ENCODE assay signal across 9 mouse cellular contexts in genomic region chr16:46497686-46498420, GRCm38 (mm10). TPM values are rescaled to one million over a fixed set of nuclear protein-coding genes. Genes with fewer than 3 reads are reported as not detected.
A peak's percentile ranks its signal among the peaks of the same experiment; 100 is the strongest.
DNase-seq lines count a peak whose midpoint lies in the region; ATAC-seq and TF ChIP-seq lines count a peak whose summit lies in the region.
"Had no signal": no experiment of that assay in that cellular context is flagged by ENCODE, and none has a peak within 500 bp of the region (broad histone marks: within the 10 kb centered on the region; RNA-seq: fewer than 3 reads in every experiment).

No protein-coding gene starts in this region.

- H3K9ac ChIP-seq in forebrain, embryonic 15.5 days (replicated peaks): peak overlapping the region; percentile 93
- peak overlapping the region; percentile 84 for H3K9ac ChIP-seq in hindbrain, embryonic 14.5 days
- H3K9ac ChIP-seq in midbrain, postnatal 0 days (replicated peaks; ENCODE audit: low read length, poor library complexity, severe bottlenecking): peak overlapping the region; percentile 67

- no peaks in the 10 kb centered on the region for H3K27me3 ChIP-seq in forebrain, embryonic 15.5 days
- no peaks in the 10 kb centered on the region for H3K27me3 ChIP-seq in hindbrain, embryonic 14.5 days (ENCODE audit: control insufficient read depth, insufficient read depth, low read length)
- H3K27me3 ChIP-seq in midbrain, postnatal 0 days (ENCODE audit: insufficient read depth, low read length): no peaks in the 10 kb centered on the region

- WGBS in forebrain, embryonic 15.5 days: under 1% methylated on average over 32 of the region's 32 CpGs
- under 1% methylated on average over 32 of the region's 32 CpGs for WGBS in hindbrain, embryonic 14.5 days
- under 1% methylated on average over 32 of the region's 32 CpGs for WGBS in midbrain, postnatal 0 days

- no peaks in the 10 kb centered on the region for H3K4me1 ChIP-seq in brown adipose tissue, adult 24 weeks (ENCODE audit: control insufficient read depth, insufficient read depth, insufficient read length, low read length)
- peaks cover 32% of the 10 kb centered on the region for H3K4me1 ChIP-seq in forebrain, embryonic 15.5 days
- H3K4me1 ChIP-seq in hindbrain, embryonic 14.5 days (replicated peaks; ENCODE audit: control insufficient read depth, insufficient read depth, low read length): peaks cover 19% of the 10 kb centered on the region
- no peaks in the 10 kb centered on the region for H3K4me1 ChIP-seq in midbrain, postnatal 0 days (ENCODE audit: insufficient read depth, low read length)

- no peak for ATAC-seq in forebrain, embryonic 15.5 days (replicated peaks)
- no peak; the same call in 1 of the 2 replicates for ATAC-seq in hindbrain, embryonic 14.5 days (ENCODE audit: low FRiP score)
- ATAC-seq in midbrain, postnatal 0 days (ENCODE audit: low FRiP score): no peak
- ATAC-seq in monocyte, adult 5-6 weeks (replicated peaks; ENCODE audit: insufficient number of reproducible peaks, low FRiP score, low TSS enrichment, poor library complexity, severe bottlenecking): no peak

- DNase-seq in heart, adult 11 months: peak; percentile 89
- DNase-seq in heart, postnatal 25 days (ENCODE audit: low spot score): no peak
- peak; percentile 63 for DNase-seq in hindbrain, embryonic 14.5 days (ENCODE audit: low spot score)
- peak; percentile 41 to 85 for DNase-seq in left cerebral cortex, postnatal 25 days (ENCODE audit: low spot score in 2 of 2)
- peak; percentile 39 for DNase-seq in midbrain, postnatal 0 days (ENCODE audit: low spot score)

- intact Hi-C loops in heart, postnatal 25 days (cut with DNase I): no loop called here
- intact Hi-C loops in left cerebral cortex, postnatal 25 days (cut with DNase I): loop anchor here (5.0 kb wide), 2 partner anchors 84 to 469 kb away; no protein-coding TSS in a partner anchor

- no peak overlapping the region for H3K27ac ChIP-seq in brown adipose tissue, adult 24 weeks (replicated peaks; ENCODE audit: low read depth, low read length)
- H3K27ac ChIP-seq in forebrain, embryonic 15.5 days (replicated peaks): peak overlapping the region; percentile 89
- H3K27ac ChIP-seq in hindbrain, embryonic 14.5 days: peak overlapping the region; percentile 90
- H3K27ac ChIP-seq in midbrain, postnatal 0 days (ENCODE audit: low read depth, low read length): peak overlapping the region; percentile 76
- H3K27ac ChIP-seq: macrophage had no signal

- TF ChIP-seq CTCF in midbrain, postnatal 0 days (IDR thresholded peaks at IDR 0.05): no peak

- peak overlapping the region; percentile 95 for H3K4me2 ChIP-seq in forebrain, embryonic 15.5 days (replicated peaks)
- peak overlapping the region; percentile 83 for H3K4me2 ChIP-seq in hindbrain, embryonic 14.5 days (replicated peaks)
- H3K4me2 ChIP-seq in midbrain, postnatal 0 days (ENCODE audit: low read depth, low read length, poor library complexity, severe bottlenecking): peak overlapping the region; percentile 84

- H3K9me3 ChIP-seq in forebrain, embryonic 15.5 days: no peaks in the 10 kb centered on the region
- no peaks in the 10 kb centered on the region for H3K9me3 ChIP-seq in hindbrain, embryonic 14.5 days (ENCODE audit: control insufficient read depth, low read length)
- no peaks in the 10 kb centered on the region for H3K9me3 ChIP-seq in midbrain, postnatal 0 days (ENCODE audit: low read length)

- peak overlapping the region; percentile 74 for H3K4me3 ChIP-seq in brown adipose tissue, adult 24 weeks (ENCODE audit: insufficient read depth, low read depth, low read length)
- peak overlapping the region; percentile 97 for H3K4me3 ChIP-seq in forebrain, embryonic 15.5 days
- H3K4me3 ChIP-seq in hindbrain, embryonic 14.5 days (replicated peaks; ENCODE audit: low read length): peak overlapping the region; percentile 98
- peak overlapping the region; percentile 90 for H3K4me3 ChIP-seq in midbrain, postnatal 0 days (ENCODE audit: low read depth, low read length)

- H3K36me3 ChIP-seq in forebrain, embryonic 15.5 days: no peaks in the 10 kb centered on the region
- H3K36me3 ChIP-seq in hindbrain, embryonic 14.5 days (replicated peaks; ENCODE audit: control insufficient read depth, insufficient read depth): no peaks in the 10 kb centered on the region
- no peaks in the 10 kb centered on the region for H3K36me3 ChIP-seq in midbrain, postnatal 0 days (ENCODE audit: insufficient read depth, low read length)

RNA-seq across cellular contexts. Expression of gene Nectin3, which starts 0.5 kb away (rescaled TPM):
- total RNA-seq in heart, postnatal 25 days (2021): 10 to 100 TPM in 1 of 2 experiments, 1 to 10 TPM in 1; 8.2 to 10.8 TPM
- polyA plus RNA-seq in brown adipose tissue, adult 24 weeks (2012; ENCODE audit: insufficient read depth, insufficient read length, missing spikeins): 2.0 and 2.3 TPM in 2 replicates
- 27.5 and 31.7 TPM in 2 replicates for polyA plus RNA-seq in forebrain, embryonic 15.5 days (2015; fragmentation: Nextera tagmentation; extraction: Ambion mirVana)
- 34.4 and 37.0 TPM in 2 replicates for polyA plus RNA-seq in hindbrain, embryonic 14.5 days (2014; fragmentation: Nextera tagmentation; extraction: Ambion mirVana)
- total RNA-seq in left cerebral cortex, postnatal 25 days (2021): 10 to 100 TPM; 60.8 to 66.7 TPM
- total RNA-seq in midbrain, postnatal 0 days (2014; rRNA removed): 43.7 and 58.6 TPM in 2 replicates
- 18.6 and 22.8 TPM in 2 replicates for polyA plus RNA-seq in midbrain, postnatal 0 days (2015; fragmentation: Nextera tagmentation; extraction: Ambion mirVana)
- 0.11 to 0.29 TPM in 2 of 3 replicates, not detected in the other for total RNA-seq in monocyte, adult 5-6 weeks (2017)
- polyA plus RNA-seq: macrophage had no signal
